Mouse (Mus musculus) intestine, postnatal 0 days (tissue): Measurements from ENCODE around the gene Zp2. TPM values are rescaled to one million over a fixed set of nuclear protein-coding genes. Genes with fewer than 3 reads are reported as not detected.
A peak's percentile ranks its signal among the peaks of the same experiment; 100 is the strongest.

Experiments
- ATAC-seq: fragments of 200-750 bp; cut with Nextera tagmentation; 2 replicates; pipeline ENCODE4 v1.8.0; 2017; ENCODE audit warnings: mild to moderate bottlenecking, moderate TSS enrichment, moderate library complexity
- H3K27ac ChIP-seq: fragments of 300-500 bp; sonication (generic); 2 replicates; pipeline ENCODE4 v1.5.1; 2014; ENCODE audit warnings: mild to moderate bottlenecking, low read depth, low read length, moderate library complexity
- H3K27me3 ChIP-seq: fragments of 300-500 bp; sonication (generic); replicated peaks from 2 replicates; pipeline ENCODE4 v1.6.1; 2014; ENCODE audit warnings: low read length, mixed read lengths; ENCODE audit not compliant: control insufficient read depth, insufficient read depth
- H3K36me3 ChIP-seq: fragments of 300-500 bp; sonication (generic); 2 replicates; pipeline ENCODE4 v1.6.1; 2014; ENCODE audit warnings: mild to moderate bottlenecking, moderate library complexity; ENCODE audit not compliant: control insufficient read depth, insufficient read depth
- H3K4me1 ChIP-seq: fragments of 300-500 bp; sonication (generic); replicated peaks from 2 replicates; pipeline ENCODE4 v1.6.1; 2014; ENCODE audit warnings: antibody characterized with exemption, low read length, mixed read lengths; ENCODE audit not compliant: control insufficient read depth, insufficient read depth
- H3K4me2 ChIP-seq: fragments of 300-500 bp; sonication (generic); replicated peaks from 2 replicates; pipeline ENCODE4 v1.6.1; 2014; ENCODE audit warnings: low read depth, mild to moderate bottlenecking, moderate library complexity
- H3K4me3 ChIP-seq: fragments of 300-500 bp; sonication (generic); 2 replicates; pipeline ENCODE4 v1.5.1; 2014; ENCODE audit warnings: low read depth, low read length
- H3K9ac ChIP-seq: fragments of 300-500 bp; sonication (generic); 2 replicates; pipeline ENCODE4 v1.6.1; 2014; ENCODE audit warnings: mild to moderate bottlenecking, low read depth, low read length
- H3K9me3 ChIP-seq: fragments of 300-500 bp; sonication (generic); 2 replicates; pipeline ENCODE4 v1.6.1; 2016; ENCODE audit warnings: mixed run types; ENCODE audit not compliant: control insufficient read depth
- CTCF ChIP-seq: sonication (generic); IDR thresholded peaks from 2 replicates; pipeline ENCODE4 v1.5.1; 2016; ENCODE audit warnings: low read depth, mild to moderate bottlenecking, control low read depth, antibody characterized with exemption, moderate library complexity
- WGBS: fragments of 180-500 bp; shearing (Covaris S2); extraction: QIAGEN DNeasy Blood & Tissue Kit; methylation state at CpG from one replicate; pipeline ENCODE4 v1.1.7; 2014; 5-methylcytosine and 5-hydroxymethylcytosine counted together
- polyA plus RNA-seq: library from polyadenylated mRNA; unstranded; fragments of >200 nt; fragmentation: Nextera tagmentation; extraction: Ambion mirVana; gene quantifications from 2 replicates; pipeline ENCODE4 v1.2.1, GENCODE M21; 2015

Gene Zp2
- polyA plus RNA-seq, 1 experiment from 2014 or later: 0.31 TPM

DNA sequence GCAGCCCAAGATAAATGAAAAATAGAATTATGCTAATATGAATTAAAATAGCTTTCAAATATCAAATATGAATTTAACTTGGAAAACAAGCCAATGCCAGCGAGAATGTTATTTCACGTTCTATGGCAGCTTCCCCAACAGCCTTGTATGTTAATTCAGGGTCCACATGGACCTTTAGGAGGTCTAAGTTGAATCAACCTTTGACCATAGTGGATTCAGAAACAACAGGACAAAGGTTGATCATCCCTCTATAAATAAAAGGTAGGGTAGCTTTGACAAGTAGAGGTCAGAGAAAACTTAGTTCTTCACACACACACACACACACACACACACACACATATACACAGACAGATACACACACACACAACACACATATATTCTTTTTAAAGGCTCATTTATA lies 5.8 kb upstream of the Zp2 start:
- Histone ChIP-seq H3K27ac (peak overlapping the region; percentile 78), H3K4me2 (no peak overlapping the region), H3K4me1 (0 out of 2 replicates have a peak, but pooled peaks cover 5% of the 10 kb centered on the region), H3K9me3 (no peaks in the 10 kb centered on the region), H3K36me3 (no peaks in the 10 kb centered on the region), H3K27me3 (no peaks in the 10 kb centered on the region), H3K9ac (no peak overlapping the region), H3K4me3 (no peak overlapping the region)
- ATAC-seq: peak; percentile 48; the same call in 1 of the 2 replicates
- TF ChIP-seq CTCF: no peak
- 74% methylated on average over 2 of the region's 2 CpGs for WGBS

DNA sequence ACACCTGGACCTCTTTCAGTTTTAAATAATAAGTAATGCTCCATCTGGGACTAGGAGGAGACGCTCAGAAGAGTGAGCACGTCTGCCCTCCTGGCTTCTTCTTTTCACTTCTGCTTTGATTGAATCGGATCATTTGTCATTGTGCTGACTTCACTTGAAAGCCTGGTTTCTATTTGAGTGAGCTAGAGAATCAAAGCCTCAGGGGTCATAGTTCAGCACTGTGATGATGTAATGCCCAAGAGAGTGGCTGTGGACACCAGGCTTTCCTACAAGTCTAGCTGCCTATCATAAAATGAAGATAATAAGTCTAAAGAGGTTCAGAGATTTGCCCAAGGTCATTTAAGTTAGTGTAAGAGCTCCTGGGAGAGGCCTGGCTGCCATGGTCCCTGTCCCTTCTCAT lies 5.2 kb upstream of the Zp2 start:
- Histone ChIP-seq H3K9me3 (no peaks in the 10 kb centered on the region), H3K4me1 (0 out of 2 replicates have a peak, but pooled peaks cover 5% of the 10 kb centered on the region), H3K36me3 (no peaks in the 10 kb centered on the region), H3K27me3 (no peaks in the 10 kb centered on the region), H3K4me3 (no peak overlapping the region), H3K27ac (peak overlapping the region; percentile 78), H3K9ac (no peak overlapping the region), H3K4me2 (no peak overlapping the region)
- ATAC-seq: peak; percentile 90
- WGBS: 18% methylated on average over 3 of the region's 3 CpGs
- no peak for TF ChIP-seq CTCF

DNA sequence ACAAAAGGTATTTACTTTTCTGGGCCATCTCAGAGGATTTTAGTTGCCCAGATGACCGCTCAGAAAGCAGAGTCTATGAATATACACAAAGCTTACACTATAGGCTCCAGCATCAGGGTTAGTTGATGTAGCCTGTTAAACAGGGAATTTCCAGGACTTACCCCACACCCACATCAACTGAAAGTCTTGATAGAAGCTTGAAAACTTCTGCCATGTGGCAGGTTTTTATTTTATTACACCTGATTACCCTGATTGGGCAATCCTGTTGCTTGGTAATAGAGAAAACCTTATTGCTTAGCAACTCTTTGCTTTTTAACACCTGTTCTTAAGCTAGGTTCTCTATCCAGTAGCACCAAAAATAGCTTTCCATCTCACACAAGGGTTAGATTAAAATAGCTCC lies 2.3 kb downstream of the Zp2 start:
- H3K27me3 ChIP-seq: no peaks in the 10 kb centered on the region
- H3K4me3 ChIP-seq: no peak overlapping the region
- 76% methylated on average over 1 of the region's 1 CpGs for WGBS
- H3K27ac ChIP-seq: no peak overlapping the region
- H3K4me2 ChIP-seq: no peak overlapping the region
- no peak for TF ChIP-seq CTCF
- no peaks in the 10 kb centered on the region for H3K36me3 ChIP-seq
- no peak overlapping the region for H3K9ac ChIP-seq
- peak; percentile 69 for ATAC-seq
- no peaks in the 10 kb centered on the region for H3K4me1 ChIP-seq
- no peaks in the 10 kb centered on the region for H3K9me3 ChIP-seq

DNA sequence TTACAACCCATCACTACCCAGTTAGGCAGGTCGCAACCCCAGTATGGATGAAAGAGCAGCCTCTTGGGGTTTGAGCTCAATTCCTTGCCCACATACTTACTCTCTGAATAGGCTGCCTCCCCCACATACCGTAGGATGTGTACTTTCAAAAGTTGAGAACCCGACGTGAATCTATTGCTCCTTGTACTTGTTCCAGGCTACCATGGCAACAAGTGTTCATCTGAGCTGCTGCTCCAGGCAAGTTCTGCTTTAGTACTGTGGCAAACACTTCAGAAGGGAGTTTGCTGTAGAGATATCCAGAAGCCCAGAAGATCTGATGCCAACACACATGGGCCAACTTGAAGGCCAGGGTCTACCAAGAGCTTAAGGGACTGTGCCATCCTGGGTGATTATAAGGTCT lies 16.1 kb downstream of the Zp2 start:
- Histone ChIP-seq H3K36me3 (no peaks in the 10 kb centered on the region), H3K9ac (no peak overlapping the region), H3K9me3 (no peaks in the 10 kb centered on the region), H3K4me1 (no peaks in the 10 kb centered on the region), H3K27ac (no peak overlapping the region), H3K4me3 (no peak overlapping the region), H3K4me2 (no peak overlapping the region), H3K27me3 (no peaks in the 10 kb centered on the region)
- ATAC-seq: no peak
- TF ChIP-seq CTCF: no peak
- whole genome bisulfite sequencing: 70% methylated on average over 4 of the region's 4 CpGs

DNA sequence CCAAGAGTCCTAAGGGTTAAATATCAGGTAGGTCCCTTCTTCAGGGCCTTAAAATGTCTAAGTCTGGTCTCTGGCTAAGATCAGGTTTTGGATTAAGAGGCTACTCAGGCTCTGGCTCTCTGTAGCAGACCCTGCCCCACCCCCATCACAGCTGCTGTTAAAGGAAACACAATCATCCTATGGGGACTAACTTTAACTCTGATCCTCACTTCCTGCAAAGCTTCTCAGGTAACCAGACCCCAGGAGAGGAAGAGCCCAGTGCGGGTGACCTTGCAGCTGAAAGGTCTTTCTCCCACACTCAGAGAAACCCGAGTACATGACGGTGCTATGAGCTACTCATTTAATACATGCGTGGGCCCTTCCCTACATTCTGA lies 17.4 kb downstream of the Zp2 start:
- Histone ChIP-seq H3K4me1 (no peaks in the 10 kb centered on the region), H3K9me3 (no peaks in the 10 kb centered on the region), H3K27me3 (no peaks in the 10 kb centered on the region), H3K4me3 (no peak overlapping the region), H3K9ac (no peak overlapping the region), H3K36me3 (no peaks in the 10 kb centered on the region), H3K27ac (no peak overlapping the region), H3K4me2 (no peak overlapping the region)
- 63% methylated on average over 4 of the region's 4 CpGs for WGBS
- TF ChIP-seq CTCF: no peak
- ATAC-seq: no peak

DNA sequence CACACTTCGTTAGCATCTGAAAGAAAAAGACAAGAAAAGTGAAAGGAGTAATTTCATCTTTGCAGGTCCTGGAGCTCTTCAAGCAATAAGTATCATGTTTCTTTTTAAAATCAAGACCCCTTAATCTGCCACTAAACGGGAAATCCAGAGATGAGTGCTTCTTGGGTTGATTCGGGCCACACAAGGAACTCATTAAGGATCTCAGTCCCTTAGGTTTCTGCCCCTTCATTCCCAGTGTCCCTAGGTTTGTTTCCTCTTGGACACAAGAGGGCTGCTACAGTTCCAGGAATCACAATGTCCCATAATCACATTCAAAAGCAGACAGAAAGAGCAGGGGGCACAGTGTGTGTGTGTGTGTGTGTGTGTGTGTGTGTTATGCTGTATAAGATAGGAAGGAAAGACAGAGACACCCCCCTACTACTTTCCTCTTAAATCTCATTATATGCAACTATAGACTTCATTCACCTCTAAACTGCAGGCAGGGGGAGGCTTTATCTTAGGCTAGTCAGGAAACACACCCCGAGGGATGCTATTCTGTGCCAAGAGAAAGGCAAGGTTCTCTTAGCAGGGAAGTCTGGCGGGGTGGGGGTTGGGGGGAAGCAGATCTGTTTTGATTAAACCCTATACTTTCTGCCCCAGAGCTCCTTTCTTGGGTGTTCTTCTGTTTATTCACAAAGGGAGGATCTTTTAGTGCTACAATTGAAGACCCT lies 18.0 kb downstream of the Zp2 start:
- ATAC-seq: no peak
- no peaks in the 10 kb centered on the region for H3K4me1 ChIP-seq
- no peak overlapping the region for H3K4me3 ChIP-seq
- no peaks in the 10 kb centered on the region for H3K9me3 ChIP-seq
- 60% methylated on average over 5 of the region's 5 CpGs for WGBS
- H3K4me2 ChIP-seq: no peak overlapping the region
- H3K27me3 ChIP-seq: no peaks in the 10 kb centered on the region
- H3K9ac ChIP-seq: no peak overlapping the region
- H3K36me3 ChIP-seq: no peaks in the 10 kb centered on the region
- TF ChIP-seq CTCF: no peak
- no peak overlapping the region for H3K27ac ChIP-seq
